Mouse (Mus musculus) lung, adult 2 months (tissue): ENCODE measurements around the gene Tcf7l2.

Source experiments
- CTCF ChIP-seq: fragments of 200-500 bp; IDR thresholded peaks from 2 replicates; pipeline ENCODE4 v1.5.1; 2011; ENCODE audit warnings: mild to moderate bottlenecking, low read length, control low read depth; ENCODE audit not compliant: insufficient read depth
- POLR2A ChIP-seq: fragments of 200-500 bp; IDR thresholded peaks from 2 replicates; pipeline ENCODE4 v1.6.1; 2011; ENCODE audit warnings: low read depth, mild to moderate bottlenecking, control low read depth, low read length, borderline replicate concordance; ENCODE audit errors: extremely low read depth

- TF ChIP-seq POLR2A (no peak), CTCF (no peak)
These were observed 209.8 kb downstream of the Tcf7l2 start for GRCm38 (mm10) chr19:55951397-55951796.
